Comparison of ENCODE assay signal across 16 mouse cellular contexts in the genomic region with DNA sequence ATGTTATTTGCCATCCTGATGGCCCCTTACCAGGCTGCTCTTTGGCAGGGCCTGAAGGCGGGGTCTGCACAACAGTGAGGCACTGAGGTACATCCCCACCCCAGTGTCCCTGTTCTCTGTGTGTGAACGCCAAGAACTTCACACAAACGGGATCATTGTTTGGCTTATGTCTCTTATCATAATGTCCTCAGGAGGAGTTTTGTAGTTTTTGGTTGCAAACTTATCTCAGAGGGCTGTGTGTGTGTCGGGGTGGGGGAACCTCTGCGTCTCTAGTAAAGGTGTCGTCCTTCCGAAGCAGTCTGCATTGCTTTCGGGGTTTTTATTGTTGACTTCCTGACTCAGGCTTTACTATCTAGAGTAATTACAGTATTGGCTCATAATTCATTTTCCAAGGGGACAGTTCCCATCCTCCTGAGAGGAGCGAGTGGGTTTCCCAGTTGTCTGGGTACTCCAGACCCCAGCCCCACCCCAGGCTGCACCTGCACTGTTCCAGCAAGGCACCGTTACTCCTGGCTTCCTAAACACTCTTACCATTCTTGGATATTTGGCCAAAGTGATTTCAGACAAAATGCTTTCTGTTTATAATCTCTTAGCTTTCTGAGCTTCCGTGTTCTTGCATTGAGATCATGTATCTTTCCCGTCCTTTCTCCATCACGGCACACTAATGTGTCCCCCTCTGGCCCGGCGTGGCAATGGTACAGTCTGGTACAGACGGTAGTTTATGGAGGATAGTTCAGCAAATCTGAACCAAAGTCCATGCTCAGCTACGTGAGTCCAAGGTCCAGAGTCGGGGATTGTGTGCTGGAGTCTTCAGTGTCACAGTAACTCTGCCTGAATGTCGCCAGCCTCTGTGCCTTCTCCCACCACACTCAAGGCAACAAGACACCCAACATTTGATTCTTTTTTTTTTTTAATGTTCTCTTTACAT. TPM values are rescaled to one million over a fixed set of nuclear protein-coding genes. Genes with fewer than 3 reads are reported as not detected.
DNase-seq lines count a peak whose midpoint lies in the region; ATAC-seq and TF ChIP-seq lines count a peak whose summit lies in the region.
"Had no signal": no experiment of that assay in that cellular context is flagged by ENCODE, and none has a peak within 500 bp of the region (broad histone marks: within the 10 kb centered on the region; RNA-seq: fewer than 3 reads in every experiment).

No protein-coding gene starts in this region.

- H3K4me1 ChIP-seq in kidney, adult 2 months (ENCODE audit: control insufficient read depth, insufficient read depth, low read length), result peaks cover 9% of the 10 kb centered on the region
- H3K4me1 ChIP-seq in kidney, embryonic 15.5 days, result peaks cover 3% of the 10 kb centered on the region; the same call in 1 of the 2 replicates
- peaks cover 62% of the 10 kb centered on the region for H3K4me1 ChIP-seq in liver, embryonic 11.5 days (replicated peaks; ENCODE audit: control insufficient read depth, insufficient read depth, low read length)
- H3K4me1 ChIP-seq in small intestine, adult 2 months (ENCODE audit: control insufficient read depth, insufficient read depth, insufficient read length, low read length), result peaks cover 41% of the 10 kb centered on the region
- H3K4me1 ChIP-seq in heart, adult 2 months (ENCODE audit: control insufficient read depth, insufficient read depth, low read length), result no peaks in the 10 kb centered on the region
- H3K4me1 ChIP-seq: forebrain, embryonic 15.5 days; midbrain, embryonic 15.5 days had no signal

- no peak for TF ChIP-seq CTCF in kidney, adult 2 months (conservative IDR thresholded peaks at IDR 0.05; ENCODE audit: insufficient read depth, insufficient read length, low read depth, low read length)
- TF ChIP-seq CTCF in small intestine, adult 2 months (IDR thresholded peaks at IDR 0.05; ENCODE audit: extremely low read depth, insufficient read length, insufficient replicate concordance, low read depth, low read length), result no peak
- no peak for TF ChIP-seq CTCF in heart, adult 2 months (IDR thresholded peaks at IDR 0.05)

- no peak overlapping the region for H3K9ac ChIP-seq in kidney, embryonic 15.5 days
- H3K9ac ChIP-seq in liver, embryonic 11.5 days (ENCODE audit: low read depth, low read length), result peak overlapping the region; percentile 30; the same call in 1 of the 2 replicates
- H3K9ac ChIP-seq in heart, adult 2 months (ENCODE audit: low read depth, low read length), result no peak overlapping the region
- H3K9ac ChIP-seq: forebrain, embryonic 15.5 days; midbrain, embryonic 15.5 days had no signal

- whole genome bisulfite sequencing in kidney, adult 2 months, result 72% methylated on average over 19 of the region's 19 CpGs
- 86% methylated on average over 19 of the region's 19 CpGs for WGBS in kidney, embryonic 15.5 days
- WGBS in liver, embryonic 11.5 days, result 68% methylated on average over 19 of the region's 19 CpGs
- 33% methylated on average over 19 of the region's 19 CpGs for WGBS in small intestine, adult 2 months
- WGBS in heart, adult 2 months, result 87% methylated on average over 19 of the region's 19 CpGs

- H3K27me3 ChIP-seq in kidney, adult 2 months (replicated peaks; ENCODE audit: control insufficient read depth, insufficient read depth, low read length), result no peaks in the 10 kb centered on the region
- H3K27me3 ChIP-seq in kidney, embryonic 15.5 days, result no peaks in the 10 kb centered on the region
- no peaks in the 10 kb centered on the region for H3K27me3 ChIP-seq in liver, embryonic 11.5 days (replicated peaks; ENCODE audit: control insufficient read depth, insufficient read depth, low read length)
- H3K27me3 ChIP-seq in small intestine, adult 2 months (ENCODE audit: control insufficient read depth, insufficient read depth, low read length), result no peaks in the 10 kb centered on the region
- no peaks in the 10 kb centered on the region for H3K27me3 ChIP-seq in heart, adult 2 months (ENCODE audit: control insufficient read depth, insufficient read depth, low read length)
- H3K27me3 ChIP-seq: forebrain, embryonic 15.5 days; midbrain, embryonic 15.5 days had no signal

- no peak for ATAC-seq in kidney, embryonic 15.5 days (replicated peaks; ENCODE audit: low FRiP score)
- ATAC-seq in liver, embryonic 11.5 days (replicated peaks; ENCODE audit: low FRiP score), result peak; percentile 76
- ATAC-seq: forebrain, embryonic 15.5 days; midbrain, embryonic 15.5 days had no signal

- H3K4me3 ChIP-seq in kidney, adult 2 months (ENCODE audit: insufficient read depth, low read depth, low read length), result no peak overlapping the region
- no peak overlapping the region for H3K4me3 ChIP-seq in kidney, embryonic 15.5 days (replicated peaks)
- no peak overlapping the region for H3K4me3 ChIP-seq in liver, embryonic 11.5 days (ENCODE audit: low read depth, low read length)
- H3K4me3 ChIP-seq in small intestine, adult 2 months (ENCODE audit: low read depth, low read length), result peak overlapping the region; percentile 43
- H3K4me3 ChIP-seq in heart, adult 2 months, result no peak overlapping the region
- H3K4me3 ChIP-seq: forebrain, embryonic 15.5 days; heart, embryonic 10.5 days; midbrain, embryonic 15.5 days had no signal

- peaks cover 2% of the 10 kb centered on the region; the same call in 1 of the 2 replicates for H3K79me2 ChIP-seq in heart, adult 2 months (replicated peaks; ENCODE audit: control insufficient read depth, insufficient read depth, low read length)

- no peaks in the 10 kb centered on the region for H3K9me3 ChIP-seq in kidney, embryonic 15.5 days (replicated peaks)
- 0 out of 2 replicates have a peak, but pooled peaks cover 2% of the 10 kb centered on the region for H3K9me3 ChIP-seq in liver, embryonic 11.5 days (ENCODE audit: control insufficient read depth, low read length)
- H3K9me3 ChIP-seq: forebrain, embryonic 15.5 days; heart, embryonic 10.5 days; midbrain, embryonic 15.5 days had no signal

- TF ChIP-seq POLR2A in kidney, adult 2 months (IDR thresholded peaks at IDR 0.05; ENCODE audit: low read depth, low read length), result no peak
- no peak; the same call in 1 of the 2 replicates for TF ChIP-seq POLR2A in small intestine, adult 2 months (IDR thresholded peaks at IDR 0.05; ENCODE audit: low read depth, low read length)
- no peak for TF ChIP-seq POLR2A in heart, adult 2 months (IDR thresholded peaks at IDR 0.05; ENCODE audit: insufficient read depth, low read depth, low read length)

- DNase-seq in kidney, adult 2 months, result peak; percentile 83
- DNase-seq in kidney, adult 9 months, result peak; percentile 78
- no peak for DNase-seq in liver, embryonic 11.5 days (ENCODE audit: low spot score)
- no peak for DNase-seq in layer of hippocampus, postnatal 14 days (ENCODE audit: low spot score in 2 of 2)
- no peak for DNase-seq in adrenal gland, postnatal 25 days
- DNase-seq in heart, adult 2 months, result no peak
- DNase-seq: adrenal gland, adult 8-10 months; cerebellum, adult 2 months; lung, adult 2 months; thymus, adult 2 months had no signal

- no peaks in the 10 kb centered on the region for H3K36me3 ChIP-seq in kidney, adult 2 months (ENCODE audit: control insufficient read depth, insufficient read depth, low read length)
- H3K36me3 ChIP-seq in kidney, embryonic 15.5 days, result peaks cover 37% of the 10 kb centered on the region
- H3K36me3 ChIP-seq in liver, embryonic 11.5 days (ENCODE audit: control insufficient read depth, insufficient read depth, low read length), result peaks cover 14% of the 10 kb centered on the region
- H3K36me3 ChIP-seq in small intestine, adult 2 months (ENCODE audit: control insufficient read depth, insufficient read depth, low read length), result peaks cover 14% of the 10 kb centered on the region
- H3K36me3 ChIP-seq in heart, adult 2 months (ENCODE audit: control insufficient read depth, insufficient read depth, low read length), result no peaks in the 10 kb centered on the region
- H3K36me3 ChIP-seq: midbrain, embryonic 15.5 days had no signal

- intact Hi-C loops in heart, adult 2 months (cut with DNase I), result no loop called here

- peak overlapping the region; percentile 84 for H3K27ac ChIP-seq in kidney, adult 2 months (ENCODE audit: insufficient read depth, low read depth, low read length)
- no peak overlapping the region for H3K27ac ChIP-seq in kidney, embryonic 15.5 days
- peak overlapping the region; percentile 89 for H3K27ac ChIP-seq in liver, embryonic 11.5 days (ENCODE audit: low read depth, low read length)
- H3K27ac ChIP-seq in small intestine, adult 2 months (ENCODE audit: insufficient read depth, low read depth, low read length), result peak overlapping the region; percentile 99
- no peak overlapping the region for H3K27ac ChIP-seq in heart, adult 2 months
- H3K27ac ChIP-seq: forebrain, embryonic 15.5 days; heart, embryonic 10.5 days; macrophage; midbrain, embryonic 15.5 days had no signal

- no peak for TF ChIP-seq EP300 in heart, adult 2 months (IDR thresholded peaks at IDR 0.05; ENCODE audit: insufficient read depth, low read depth, low read length)

- H3K4me2 ChIP-seq in kidney, embryonic 15.5 days, result no peak overlapping the region
- H3K4me2 ChIP-seq in liver, embryonic 11.5 days, result peak overlapping the region; percentile 52
- H3K4me2 ChIP-seq: forebrain, embryonic 15.5 days; midbrain, embryonic 15.5 days had no signal

RNA-seq across cellular contexts. Expression of a gene that starts 14.2 kb away (rescaled TPM):
- 38.8 and 42.7 TPM in 2 replicates for polyA plus RNA-seq in kidney, adult 2 months (2012; rRNA removed)
- 39.6 and 44.9 TPM in 2 replicates for polyA plus RNA-seq in kidney, embryonic 15.5 days (2015; fragmentation: Nextera tagmentation; extraction: Ambion mirVana)
- polyA plus RNA-seq in liver, embryonic 11.5 days (2014; fragmentation: Nextera tagmentation; extraction: Ambion mirVana), result 61.8 and 65.9 TPM in 2 replicates
- 23.0 and 59.8 TPM in 2 replicates for polyA plus RNA-seq in small intestine, adult 2 months (2012; rRNA removed)
- total RNA-seq in layer of hippocampus, postnatal 14 days (2021), result 10 to 100 TPM; 45.5 to 46.8 TPM
- total RNA-seq in adrenal gland, postnatal 25 days (2021), result 23.6 and 24.6 TPM in 2 replicates
- 1 to 10 TPM; 7.7 to 8.4 TPM for total RNA-seq in heart, adult 2 months (2021)
- polyA plus RNA-seq in heart, adult 2 months (2012; rRNA removed), result 10.6 and 12.7 TPM in 2 replicates

RNA-seq across cellular contexts. Expression of a gene that starts 40.1 kb away (rescaled TPM):
- 0.22 and 0.30 TPM in 2 replicates for polyA plus RNA-seq in kidney, adult 2 months (2012; rRNA removed)
- polyA plus RNA-seq in kidney, embryonic 15.5 days (2015; fragmentation: Nextera tagmentation; extraction: Ambion mirVana), result 3.5 TPM in 2 replicates
- polyA plus RNA-seq in liver, embryonic 11.5 days (2014; fragmentation: Nextera tagmentation; extraction: Ambion mirVana), result 4.6 and 5.2 TPM in 2 replicates
- 0.70 and 1.3 TPM in 2 replicates for polyA plus RNA-seq in small intestine, adult 2 months (2012; rRNA removed)
- 10 to 100 TPM; 57.1 to 62.6 TPM for total RNA-seq in layer of hippocampus, postnatal 14 days (2021)
- total RNA-seq in adrenal gland, postnatal 25 days (2021), result 2.7 and 4.4 TPM in 2 replicates
- under 1 TPM; 0.68 to 0.81 TPM for total RNA-seq in heart, adult 2 months (2021)
- polyA plus RNA-seq in heart, adult 2 months (2012; rRNA removed), result 0.18 and 0.70 TPM in 2 replicates

Comparison
In these comparisons a context has a peak if more than half of its experiments do, and no peak if none do; other contexts are left out.
1. H3K27ac ChIP-seq: peak in kidney, adult 2 months (single experiment), liver, embryonic 11.5 days (single experiment) and small intestine, adult 2 months (single experiment); none in kidney, embryonic 15.5 days (single experiment) and heart, adult 2 months (single experiment).
2. DNase-seq: peak in kidney, adult 2 months (single experiment) and kidney, adult 9 months (single experiment); none in liver, embryonic 11.5 days (single experiment), layer of hippocampus, postnatal 14 days (0 of 2), adrenal gland, postnatal 25 days (single experiment) and heart, adult 2 months (0 of 2).